Mouse (Mus musculus): ENCODE measurements around the gene Micu1.

- TF ChIP-seq CTCF (IDR thresholded peaks at IDR 0.05; ENCODE audit: low read depth, low read length) (no peak), EP300 (IDR thresholded peaks at IDR 0.05; ENCODE audit: insufficient read depth, low read depth, low read length) (no peak), POLR2A (IDR thresholded peaks at IDR 0.05; ENCODE audit: insufficient read depth, low read length) (no peak)
These were observed 85.6 kb downstream of the Micu1 start for GRCm38 (mm10) chr10:59787870-59788269.

Data from ES-Bruce4 (cell line).